30 mouse cellular contexts compared by ENCODE assay signal in genomic region chr9:36848661-36849060, GRCm38 (mm10). TPM values are rescaled to one million over a fixed set of nuclear protein-coding genes. Genes with fewer than 3 reads are reported as not detected.
DNase-seq lines count a peak whose midpoint lies in the region; ATAC-seq and TF ChIP-seq lines count a peak whose summit lies in the region.
"Had no signal": no experiment of that assay in that cellular context is flagged by ENCODE, and none has a peak within 500 bp of the region (broad histone marks: within the 10 kb centered on the region; RNA-seq: fewer than 3 reads in every experiment).

No protein-coding gene starts in this region.

- H3K9me3 ChIP-seq in forebrain, embryonic 16.5 days (ENCODE audit: control insufficient read depth, low read length): no peaks in the 10 kb centered on the region
- H3K9me3 ChIP-seq: embryonic facial prominence, embryonic 12.5 days; embryonic facial prominence, embryonic 15.5 days; forebrain, embryonic 12.5 days; forebrain, embryonic 15.5 days; G1E; heart, embryonic 12.5 days; heart, embryonic 15.5 days; hindbrain, embryonic 10.5 days; hindbrain, embryonic 13.5 days; intestine, embryonic 15.5 days had no signal

- peaks cover 55% of the 10 kb centered on the region for H3K36me3 ChIP-seq in forebrain, embryonic 16.5 days (ENCODE audit: control insufficient read depth, insufficient read depth)
- H3K36me3 ChIP-seq: embryonic facial prominence, embryonic 15.5 days; G1E; heart, embryonic 12.5 days; heart, embryonic 15.5 days; intestine, embryonic 15.5 days had no signal

- peak overlapping the region; percentile 54; the same call in 1 of the 2 replicates for H3K27ac ChIP-seq in cerebellum, adult 2 months (ENCODE audit: insufficient read depth, low read length)
- H3K27ac ChIP-seq in left cerebral cortex, adult 2 months: peak overlapping the region; percentile 20; the same call in 1 of the 2 replicates
- H3K27ac ChIP-seq in forebrain, embryonic 16.5 days (ENCODE audit: low read length): no peak overlapping the region
- H3K27ac ChIP-seq: embryonic facial prominence, embryonic 12.5 days; embryonic facial prominence, embryonic 15.5 days; forebrain, embryonic 12.5 days; forebrain, embryonic 15.5 days; gastrocnemius, adult 2 months; heart, embryonic 15.5 days; hindbrain, embryonic 10.5 days; hindbrain, embryonic 13.5 days; intestine, embryonic 15.5 days had no signal

- no peak for DNase-seq in cerebellum, adult 2 months
- no peak for DNase-seq in cerebellum, adult 11-12 months
- no peak for DNase-seq in left cerebral cortex, adult 2 months (ENCODE audit: extremely low spot score in 1 of 2, low spot score in 2 of 2)
- DNase-seq in left cerebral cortex, adult 9 months (ENCODE audit: low spot score in 2 of 2): no peak
- peak; percentile 54 for DNase-seq in skeletal muscle tissue, adult 2 months (ENCODE audit: low read depth, low spot score)
- DNase-seq: adrenal gland, adult 8-10 months; adrenal gland, postnatal 25 days; B cell, adult 2 months; cerebellum, adult 9-11 months; gastrocnemius, adult 2 months; gastrocnemius, postnatal 14 days; heart, adult 18-20 months; heart, postnatal 10 days; heart, postnatal 36 days had no signal

- no peak for TF ChIP-seq POLR2A in cerebellum, adult 2 months (IDR thresholded peaks at IDR 0.05; ENCODE audit: borderline replicate concordance, insufficient read depth, low read length)

- H3K9ac ChIP-seq in forebrain, embryonic 16.5 days (replicated peaks; ENCODE audit: low read depth, low read length): no peak overlapping the region
- H3K9ac ChIP-seq: embryonic facial prominence, embryonic 12.5 days; embryonic facial prominence, embryonic 15.5 days; forebrain, embryonic 12.5 days; forebrain, embryonic 15.5 days; heart, embryonic 12.5 days; heart, embryonic 15.5 days; hindbrain, embryonic 13.5 days; intestine, embryonic 15.5 days had no signal

- ATAC-seq in forebrain, embryonic 16.5 days: no peak
- ATAC-seq: activated CD4-positive, CD25-positive, alpha-beta regulatory T cell, adult 4 months; forebrain, embryonic 15.5 days; hindbrain, embryonic 16.5 days; intestine, embryonic 15.5 days had no signal

- H3K4me3 ChIP-seq in cerebellum, adult 2 months (replicated peaks; ENCODE audit: insufficient read depth, low read depth, low read length): no peak overlapping the region
- H3K4me3 ChIP-seq in left cerebral cortex, adult 2 months: no peak overlapping the region
- H3K4me3 ChIP-seq in forebrain, embryonic 16.5 days (replicated peaks; ENCODE audit: low read length): no peak overlapping the region
- H3K4me3 ChIP-seq: embryonic facial prominence, embryonic 12.5 days; embryonic facial prominence, embryonic 15.5 days; erythroblast, embryonic 14.5 days; forebrain, embryonic 12.5 days; forebrain, embryonic 15.5 days; gastrocnemius, adult 2 months; heart, embryonic 12.5 days; heart, embryonic 15.5 days; hindbrain, embryonic 10.5 days; hindbrain, embryonic 13.5 days; intestine, embryonic 15.5 days had no signal

- H3K27me3 ChIP-seq in cerebellum, adult 2 months (ENCODE audit: control insufficient read depth, insufficient read depth, low read length): no peaks in the 10 kb centered on the region
- no peaks in the 10 kb centered on the region for H3K27me3 ChIP-seq in forebrain, embryonic 16.5 days (replicated peaks; ENCODE audit: control insufficient read depth, insufficient read depth, low read length)
- H3K27me3 ChIP-seq: embryonic facial prominence, embryonic 12.5 days; embryonic facial prominence, embryonic 15.5 days; forebrain, embryonic 12.5 days; forebrain, embryonic 15.5 days; heart, embryonic 12.5 days; heart, embryonic 15.5 days; hindbrain, embryonic 13.5 days; intestine, embryonic 15.5 days had no signal

- WGBS in cerebellum, adult 2 months: 67% methylated on average over 2 of the region's 2 CpGs
- WGBS in forebrain, embryonic 16.5 days: 82% methylated on average over 2 of the region's 2 CpGs

- intact Hi-C loops in left cerebral cortex, adult 2 months (cut with DNase I): no loop called here

- H3K4me1 ChIP-seq in cerebellum, adult 2 months (ENCODE audit: control insufficient read depth, insufficient read depth, low read length): peaks cover 9% of the 10 kb centered on the region
- H3K4me1 ChIP-seq in forebrain, embryonic 16.5 days (replicated peaks; ENCODE audit: control insufficient read depth, insufficient read depth, low read length): no peaks in the 10 kb centered on the region
- H3K4me1 ChIP-seq: embryonic facial prominence, embryonic 12.5 days; embryonic facial prominence, embryonic 15.5 days; forebrain, embryonic 12.5 days; forebrain, embryonic 15.5 days; heart, embryonic 12.5 days; heart, embryonic 15.5 days; hindbrain, embryonic 10.5 days; hindbrain, embryonic 13.5 days; intestine, embryonic 15.5 days had no signal

- TF ChIP-seq CTCF in cerebellum, adult 2 months (IDR thresholded peaks at IDR 0.05; ENCODE audit: borderline replicate concordance, insufficient read depth, low read depth, low read length): no peak
- no peak for TF ChIP-seq CTCF in left cerebral cortex, adult 2 months (IDR thresholded peaks at IDR 0.05)

- H3K4me2 ChIP-seq in forebrain, embryonic 16.5 days (ENCODE audit: low read length): no peak overlapping the region
- H3K4me2 ChIP-seq: embryonic facial prominence, embryonic 12.5 days; embryonic facial prominence, embryonic 15.5 days; forebrain, embryonic 12.5 days; forebrain, embryonic 15.5 days; heart, embryonic 12.5 days; heart, embryonic 15.5 days; hindbrain, embryonic 13.5 days; intestine, embryonic 15.5 days had no signal

RNA-seq across cellular contexts. Expression of gene Fez1, which starts 27.0 kb away (rescaled TPM):
- 451 and 465 TPM in 2 replicates for polyA plus RNA-seq in cerebellum, adult 2 months (2012; rRNA removed)
- 100 to 1,000 TPM; 241 to 261 TPM for total RNA-seq in left cerebral cortex, adult 2 months (2021)
- polyA plus RNA-seq in forebrain, embryonic 16.5 days (2015; fragmentation: Nextera tagmentation; extraction: Ambion mirVana): 715 and 751 TPM in 2 replicates
- total RNA-seq: CH12.LX; common myeloid progenitor, adult 5-6 weeks had no signal
- polyA plus RNA-seq: activated CD4-positive, CD25-positive, alpha-beta regulatory T cell, adult 4 months; erythroblast, embryonic 14.5 days; G1E had no signal

RNA-seq across cellular contexts. Expression of gene Ei24, which starts 51.5 kb away (rescaled TPM):
- 112 and 113 TPM in 2 replicates for polyA plus RNA-seq in cerebellum, adult 2 months (2012; rRNA removed)
- 100 to 1,000 TPM; 109 to 111 TPM for total RNA-seq in left cerebral cortex, adult 2 months (2021)
- polyA plus RNA-seq in forebrain, embryonic 16.5 days (2015; fragmentation: Nextera tagmentation; extraction: Ambion mirVana): 125 TPM in 2 replicates
